Mouse (Mus musculus) intestine, postnatal 0 days (tissue): Measurements from ENCODE around the gene Adra1d. TPM values are rescaled to one million over a fixed set of nuclear protein-coding genes. Genes with fewer than 3 reads are reported as not detected.

Experiments
- ATAC-seq: fragments of 200-750 bp; cut with Nextera tagmentation; 2 replicates; pipeline ENCODE4 v1.8.0; 2017; ENCODE audit warnings: mild to moderate bottlenecking, moderate TSS enrichment, moderate library complexity
- H3K27ac ChIP-seq: fragments of 300-500 bp; sonication (generic); 2 replicates; pipeline ENCODE4 v1.5.1; 2014; ENCODE audit warnings: mild to moderate bottlenecking, low read depth, low read length, moderate library complexity
- H3K27me3 ChIP-seq: fragments of 300-500 bp; sonication (generic); replicated peaks from 2 replicates; pipeline ENCODE4 v1.6.1; 2014; ENCODE audit warnings: low read length, mixed read lengths; ENCODE audit not compliant: control insufficient read depth, insufficient read depth
- H3K36me3 ChIP-seq: fragments of 300-500 bp; sonication (generic); 2 replicates; pipeline ENCODE4 v1.6.1; 2014; ENCODE audit warnings: mild to moderate bottlenecking, moderate library complexity; ENCODE audit not compliant: control insufficient read depth, insufficient read depth
- H3K4me1 ChIP-seq: fragments of 300-500 bp; sonication (generic); replicated peaks from 2 replicates; pipeline ENCODE4 v1.6.1; 2014; ENCODE audit warnings: antibody characterized with exemption, low read length, mixed read lengths; ENCODE audit not compliant: control insufficient read depth, insufficient read depth
- H3K4me2 ChIP-seq: fragments of 300-500 bp; sonication (generic); replicated peaks from 2 replicates; pipeline ENCODE4 v1.6.1; 2014; ENCODE audit warnings: low read depth, mild to moderate bottlenecking, moderate library complexity
- H3K4me3 ChIP-seq: fragments of 300-500 bp; sonication (generic); 2 replicates; pipeline ENCODE4 v1.5.1; 2014; ENCODE audit warnings: low read depth, low read length
- H3K9ac ChIP-seq: fragments of 300-500 bp; sonication (generic); 2 replicates; pipeline ENCODE4 v1.6.1; 2014; ENCODE audit warnings: mild to moderate bottlenecking, low read depth, low read length
- H3K9me3 ChIP-seq: fragments of 300-500 bp; sonication (generic); 2 replicates; pipeline ENCODE4 v1.6.1; 2016; ENCODE audit warnings: mixed run types; ENCODE audit not compliant: control insufficient read depth
- CTCF ChIP-seq: sonication (generic); IDR thresholded peaks from 2 replicates; pipeline ENCODE4 v1.5.1; 2016; ENCODE audit warnings: low read depth, mild to moderate bottlenecking, control low read depth, antibody characterized with exemption, moderate library complexity
- WGBS: fragments of 180-500 bp; shearing (Covaris S2); extraction: QIAGEN DNeasy Blood & Tissue Kit; methylation state at CpG from one replicate; pipeline ENCODE4 v1.1.7; 2014; 5-methylcytosine and 5-hydroxymethylcytosine counted together
- polyA plus RNA-seq: library from polyadenylated mRNA; unstranded; fragments of >200 nt; fragmentation: Nextera tagmentation; extraction: Ambion mirVana; gene quantifications from 2 replicates; pipeline ENCODE4 v1.2.1, GENCODE M21; 2015

The Adra1d gene
- polyA plus RNA-seq = 0.05 TPM in 1 of 2 replicates, not detected in the other

GRCm38 (mm10) chr2:131561891-131562585, at the start of gene Adra1d:
TSS of gene Adra1d (minus strand) at chr2:131562283.
- ATAC-seq = no peak
- no peaks in the 10 kb centered on the region for H3K9me3 ChIP-seq
- H3K27ac ChIP-seq = no peak within 1 kb of the TSS
- H3K36me3 ChIP-seq = no peaks in the 10 kb centered on the region
- H3K4me3 ChIP-seq = peak within 1 kb of the TSS; percentile 40
- peaks cover 54% of the 10 kb centered on the region for H3K27me3 ChIP-seq
- WGBS = 2% methylated on average over 64 of the region's 82 CpGs
- TF ChIP-seq CTCF = no peak
- peak within 1 kb of the TSS; percentile 69 for H3K4me2 ChIP-seq
- H3K9ac ChIP-seq = no peak within 1 kb of the TSS
- no peaks in the 10 kb centered on the region for H3K4me1 ChIP-seq

- no peak for TF ChIP-seq CTCF
- Histone ChIP-seq H3K9me3 (no peaks in the 10 kb centered on the region), H3K36me3 (no peaks in the 10 kb centered on the region), H3K9ac (no peak overlapping the region), H3K4me3 (no peak overlapping the region), H3K27me3 (no peaks in the 10 kb centered on the region), H3K27ac (no peak overlapping the region), H3K4me1 (no peaks in the 10 kb centered on the region), H3K4me2 (no peak overlapping the region)
- no peak for ATAC-seq
- WGBS = 34% methylated on average over 2 of the region's 2 CpGs
These were observed 39.8 kb upstream of the Adra1d start for GRCm38 (mm10) chr2:131601881-131602280.

- Histone ChIP-seq H3K4me2 (no peak overlapping the region), H3K4me3 (no peak overlapping the region), H3K27ac (no peak overlapping the region), H3K4me1 (no peaks in the 10 kb centered on the region), H3K36me3 (no peaks in the 10 kb centered on the region), H3K9me3 (no peaks in the 10 kb centered on the region), H3K27me3 (no peaks in the 10 kb centered on the region), H3K9ac (no peak overlapping the region)
- WGBS = 88% methylated on average over 6 of the region's 6 CpGs
- no peak for TF ChIP-seq CTCF
- ATAC-seq = no peak
These were observed 32.8 kb upstream of the Adra1d start for GRCm38 (mm10) chr2:131594871-131595270.

GRCm38 (mm10) chr2:131587521-131587920, 25.4 kb upstream of the Adra1d start:
- Histone ChIP-seq H3K27me3 (no peaks in the 10 kb centered on the region), H3K27ac (no peak overlapping the region), H3K36me3 (no peaks in the 10 kb centered on the region), H3K9ac (no peak overlapping the region), H3K4me3 (no peak overlapping the region), H3K9me3 (no peaks in the 10 kb centered on the region), H3K4me1 (no peaks in the 10 kb centered on the region), H3K4me2 (no peak overlapping the region)
- no peak for TF ChIP-seq CTCF
- ATAC-seq = no peak
- 58% methylated on average over 2 of the region's 2 CpGs for WGBS

GRCm38 (mm10) chr2:131581506-131581905, 19.4 kb upstream of the Adra1d start:
- no peaks in the 10 kb centered on the region for H3K9me3 ChIP-seq
- no peak overlapping the region for H3K27ac ChIP-seq
- ATAC-seq = no peak
- no peaks in the 10 kb centered on the region for H3K27me3 ChIP-seq
- H3K9ac ChIP-seq = no peak overlapping the region
- H3K4me1 ChIP-seq = no peaks in the 10 kb centered on the region
- H3K4me2 ChIP-seq = no peak overlapping the region
- no peak for TF ChIP-seq CTCF
- no peak overlapping the region for H3K4me3 ChIP-seq
- WGBS = 73% methylated on average over 2 of the region's 2 CpGs
- H3K36me3 ChIP-seq = no peaks in the 10 kb centered on the region

GRCm38 (mm10) chr2:131562586-131563122, 571 bp upstream of the Adra1d start:
- ATAC-seq = 0 out of 2 replicates have a peak, but pooled peaks have one; percentile 25
- Histone ChIP-seq H3K9me3 (no peaks in the 10 kb centered on the region), H3K36me3 (no peaks in the 10 kb centered on the region), H3K27me3 (peaks cover 50% of the 10 kb centered on the region), H3K27ac (no peak overlapping the region), H3K4me3 (peak overlapping the region; percentile 40), H3K4me2 (peak overlapping the region; percentile 69), H3K9ac (no peak overlapping the region), H3K4me1 (no peaks in the 10 kb centered on the region)
- under 1% methylated on average over 25 of the region's 30 CpGs for WGBS
- peak; percentile 70 for TF ChIP-seq CTCF
